Mouse (Mus musculus): Measurements from ENCODE around the gene Med13l. TPM values are rescaled to one million over a fixed set of nuclear protein-coding genes. Genes with fewer than 3 reads are reported as not detected.

The Med13l gene
- polyA plus RNA-seq, 1 experiment, result 42.8 TPM

- Histone ChIP-seq H3K27me3 (ENCODE audit: control insufficient read depth, insufficient read depth, low read length) (no peaks in the 10 kb centered on the region), H3K4me3 (ENCODE audit: control insufficient read depth, insufficient read depth, low read length) (no peak overlapping the region), H3K4me1 (replicated peaks; ENCODE audit: control insufficient read depth, insufficient read depth, low read length) (no peaks in the 10 kb centered on the region), H3K36me3 (ENCODE audit: control insufficient read depth, insufficient read depth, low read length) (peaks cover 58% of the 10 kb centered on the region), H3K27ac (ENCODE audit: control insufficient read depth, insufficient read depth, low read length) (no peak overlapping the region)
- TF ChIP-seq POLR2A (IDR thresholded peaks at IDR 0.05; ENCODE audit: control insufficient read depth, extremely low read depth, insufficient read depth, low read length, poor library complexity), result no peak
- TF ChIP-seq CTCF (IDR thresholded peaks at IDR 0.05; ENCODE audit: borderline replicate concordance, control insufficient read depth, extremely low read depth, insufficient read depth, low read length, poor library complexity), result no peak
- 95% methylated on average over 16 of the region's 16 CpGs for WGBS
- DNase-seq, result no peak
Measured at GRCm38 (mm10) chr5:118727336-118727735, 166.9 kb downstream of the Med13l start.

- Histone ChIP-seq H3K36me3 (ENCODE audit: control insufficient read depth, insufficient read depth, low read length) (peaks cover 53% of the 10 kb centered on the region), H3K27me3 (ENCODE audit: control insufficient read depth, insufficient read depth, low read length) (no peaks in the 10 kb centered on the region), H3K27ac (ENCODE audit: control insufficient read depth, insufficient read depth, low read length) (no peak overlapping the region), H3K4me3 (ENCODE audit: control insufficient read depth, insufficient read depth, low read length) (no peak overlapping the region), H3K4me1 (replicated peaks; ENCODE audit: control insufficient read depth, insufficient read depth, low read length) (no peaks in the 10 kb centered on the region)
- TF ChIP-seq CTCF (IDR thresholded peaks at IDR 0.05; ENCODE audit: borderline replicate concordance, control insufficient read depth, extremely low read depth, insufficient read depth, low read length, poor library complexity), result no peak
- no peak for TF ChIP-seq POLR2A (IDR thresholded peaks at IDR 0.05; ENCODE audit: control insufficient read depth, extremely low read depth, insufficient read depth, low read length, poor library complexity)
- 93% methylated on average over 3 of the region's 3 CpGs for WGBS
- DNase-seq, result no peak
Measured at GRCm38 (mm10) chr5:118732221-118732620, 171.7 kb downstream of the Med13l start.

- Histone ChIP-seq H3K36me3 (ENCODE audit: control insufficient read depth, insufficient read depth, low read length) (peaks cover 49% of the 10 kb centered on the region), H3K27ac (ENCODE audit: control insufficient read depth, insufficient read depth, low read length) (no peak overlapping the region), H3K4me3 (ENCODE audit: control insufficient read depth, insufficient read depth, low read length) (no peak overlapping the region), H3K4me1 (replicated peaks; ENCODE audit: control insufficient read depth, insufficient read depth, low read length) (no peaks in the 10 kb centered on the region), H3K27me3 (ENCODE audit: control insufficient read depth, insufficient read depth, low read length) (no peaks in the 10 kb centered on the region)
- WGBS, result 97% methylated on average over 8 of the region's 8 CpGs
- DNase-seq, result no peak
- no peak for TF ChIP-seq POLR2A (IDR thresholded peaks at IDR 0.05; ENCODE audit: control insufficient read depth, extremely low read depth, insufficient read depth, low read length, poor library complexity)
- no peak for TF ChIP-seq CTCF (IDR thresholded peaks at IDR 0.05; ENCODE audit: borderline replicate concordance, control insufficient read depth, extremely low read depth, insufficient read depth, low read length, poor library complexity)
Measured at GRCm38 (mm10) chr5:118732651-118733050, 172.2 kb downstream of the Med13l start.

- no peak overlapping the region for H3K4me3 ChIP-seq (ENCODE audit: control insufficient read depth, insufficient read depth, low read length)
- H3K36me3 ChIP-seq (ENCODE audit: control insufficient read depth, insufficient read depth, low read length), result peaks cover 46% of the 10 kb centered on the region
- H3K27me3 ChIP-seq (ENCODE audit: control insufficient read depth, insufficient read depth, low read length), result no peaks in the 10 kb centered on the region
- TF ChIP-seq CTCF (IDR thresholded peaks at IDR 0.05; ENCODE audit: borderline replicate concordance, control insufficient read depth, extremely low read depth, insufficient read depth, low read length, poor library complexity) (no peak), POLR2A (IDR thresholded peaks at IDR 0.05; ENCODE audit: control insufficient read depth, extremely low read depth, insufficient read depth, low read length, poor library complexity) (no peak)
- no peak overlapping the region for H3K27ac ChIP-seq (ENCODE audit: control insufficient read depth, insufficient read depth, low read length)
- no peak for DNase-seq
- H3K4me1 ChIP-seq (replicated peaks; ENCODE audit: control insufficient read depth, insufficient read depth, low read length), result no peaks in the 10 kb centered on the region
- WGBS, result 96% methylated on average over 4 of the region's 4 CpGs
Measured at GRCm38 (mm10) chr5:118733566-118733965, 173.1 kb downstream of the Med13l start.

- peaks cover 48% of the 10 kb centered on the region for H3K36me3 ChIP-seq (ENCODE audit: control insufficient read depth, insufficient read depth, low read length)
Measured at GRCm38 (mm10) chr5:118734455-118734854, 174.0 kb downstream of the Med13l start.

GRCm38 (mm10) chr5:118735738-118736137, 175.3 kb downstream of the Med13l start:
- WGBS, result 98% methylated on average over 8 of the region's 8 CpGs
- no peak for TF ChIP-seq CTCF (IDR thresholded peaks at IDR 0.05; ENCODE audit: borderline replicate concordance, control insufficient read depth, extremely low read depth, insufficient read depth, low read length, poor library complexity)
- TF ChIP-seq POLR2A (IDR thresholded peaks at IDR 0.05; ENCODE audit: control insufficient read depth, extremely low read depth, insufficient read depth, low read length, poor library complexity), result no peak
- no peak for DNase-seq
- no peak overlapping the region for H3K4me3 ChIP-seq (ENCODE audit: control insufficient read depth, insufficient read depth, low read length)
- no peaks in the 10 kb centered on the region for H3K27me3 ChIP-seq (ENCODE audit: control insufficient read depth, insufficient read depth, low read length)
- H3K4me1 ChIP-seq (replicated peaks; ENCODE audit: control insufficient read depth, insufficient read depth, low read length), result no peaks in the 10 kb centered on the region
- peaks cover 45% of the 10 kb centered on the region for H3K36me3 ChIP-seq (ENCODE audit: control insufficient read depth, insufficient read depth, low read length)
- no peak overlapping the region for H3K27ac ChIP-seq (ENCODE audit: control insufficient read depth, insufficient read depth, low read length)

More at GRCm38 (mm10) chr5:118734455-118734854, 174.0 kb downstream of the Med13l start:
- no peak for DNase-seq
- H3K4me1 ChIP-seq (replicated peaks; ENCODE audit: control insufficient read depth, insufficient read depth, low read length), result no peaks in the 10 kb centered on the region
- H3K4me3 ChIP-seq (ENCODE audit: control insufficient read depth, insufficient read depth, low read length), result no peak overlapping the region
- H3K27me3 ChIP-seq (ENCODE audit: control insufficient read depth, insufficient read depth, low read length), result no peaks in the 10 kb centered on the region
- H3K27ac ChIP-seq (ENCODE audit: control insufficient read depth, insufficient read depth, low read length), result no peak overlapping the region
- TF ChIP-seq POLR2A (IDR thresholded peaks at IDR 0.05; ENCODE audit: control insufficient read depth, extremely low read depth, insufficient read depth, low read length, poor library complexity) (no peak), CTCF (IDR thresholded peaks at IDR 0.05; ENCODE audit: borderline replicate concordance, control insufficient read depth, extremely low read depth, insufficient read depth, low read length, poor library complexity) (no peak)
- WGBS, result 87% methylated on average over 9 of the region's 9 CpGs

- WGBS, result 69% methylated on average over 1 of the region's 1 CpGs
Measured at GRCm38 (mm10) chr5:118737548-118737947, 177.1 kb downstream of the Med13l start.

More at GRCm38 (mm10) chr5:118737548-118737947, 177.1 kb downstream of the Med13l start:
- DNase-seq, result peak; percentile 69
- Histone ChIP-seq H3K4me3 (ENCODE audit: control insufficient read depth, insufficient read depth, low read length) (no peak overlapping the region), H3K27ac (ENCODE audit: control insufficient read depth, insufficient read depth, low read length) (no peak overlapping the region), H3K27me3 (ENCODE audit: control insufficient read depth, insufficient read depth, low read length) (no peaks in the 10 kb centered on the region), H3K36me3 (ENCODE audit: control insufficient read depth, insufficient read depth, low read length) (peaks cover 58% of the 10 kb centered on the region), H3K4me1 (replicated peaks; ENCODE audit: control insufficient read depth, insufficient read depth, low read length) (no peaks in the 10 kb centered on the region)
- TF ChIP-seq CTCF (IDR thresholded peaks at IDR 0.05; ENCODE audit: borderline replicate concordance, control insufficient read depth, extremely low read depth, insufficient read depth, low read length, poor library complexity) (no peak), POLR2A (IDR thresholded peaks at IDR 0.05; ENCODE audit: control insufficient read depth, extremely low read depth, insufficient read depth, low read length, poor library complexity) (no peak)
